Mouse (Mus musculus) neural tube, embryonic 15.5 days (tissue): ENCODE measurements around the gene 2310022A10Rik. TPM values are rescaled to one million over a fixed set of nuclear protein-coding genes. Genes with fewer than 3 reads are reported as not detected.

Experiments
- ATAC-seq: fragments of 200-750 bp; cut with Nextera tagmentation; 2 replicates; pipeline ENCODE4 v1.8.0; 2017; ENCODE audit warnings: mild to moderate bottlenecking, moderate TSS enrichment, moderate library complexity; ENCODE audit not compliant: low FRiP score
- H3K27ac ChIP-seq: fragments of 300-500 bp; sonication (generic); replicated peaks from 2 replicates; pipeline ENCODE4 v1.5.1; 2015; ENCODE audit warnings: mild to moderate bottlenecking, inconsistent platforms
- H3K27me3 ChIP-seq: fragments of 300-500 bp; sonication (generic); replicated peaks from 2 replicates; pipeline ENCODE4 v1.6.1; 2015; ENCODE audit warnings: inconsistent platforms
- H3K36me3 ChIP-seq: fragments of 300-500 bp; sonication (generic); 2 replicates; pipeline ENCODE4 v1.6.1; 2015; ENCODE audit warnings: inconsistent platforms
- H3K4me1 ChIP-seq: fragments of 300-500 bp; sonication (generic); 2 replicates; pipeline ENCODE4 v1.6.1; 2015; ENCODE audit warnings: inconsistent platforms
- H3K4me2 ChIP-seq: fragments of 300-500 bp; sonication (generic); 2 replicates; pipeline ENCODE4 v1.6.1; 2015; ENCODE audit warnings: inconsistent platforms, mild to moderate bottlenecking, moderate library complexity
- H3K4me3 ChIP-seq: fragments of 300-500 bp; sonication (generic); replicated peaks from 2 replicates; pipeline ENCODE4 v1.5.1; 2015; ENCODE audit warnings: mild to moderate bottlenecking, inconsistent platforms
- H3K9ac ChIP-seq: fragments of 300-500 bp; sonication (generic); replicated peaks from 2 replicates; pipeline ENCODE4 v1.6.1; 2015; ENCODE audit warnings: mild to moderate bottlenecking, inconsistent platforms
- H3K9me3 ChIP-seq: fragments of 300-500 bp; sonication (generic); replicated peaks from 2 replicates; pipeline ENCODE4 v1.6.1; 2016; ENCODE audit warnings: inconsistent platforms
- WGBS: fragments of 180-500 bp; shearing (Covaris S2); methylation state at CpG from one replicate; pipeline ENCODE4 v1.1.7; 2015; ENCODE audit warnings: mixed read lengths; 5-methylcytosine and 5-hydroxymethylcytosine counted together
- polyA plus RNA-seq: library from polyadenylated mRNA; unstranded; fragments of >200 nt; fragmentation: Nextera tagmentation; extraction: Ambion mirVana; gene quantifications from 2 replicates; pipeline ENCODE4 v1.2.1, GENCODE M21; 2015

Gene 2310022A10Rik
- polyA plus RNA-seq, 1 experiment from 2014 or later: 32.6 TPM

DNA sequence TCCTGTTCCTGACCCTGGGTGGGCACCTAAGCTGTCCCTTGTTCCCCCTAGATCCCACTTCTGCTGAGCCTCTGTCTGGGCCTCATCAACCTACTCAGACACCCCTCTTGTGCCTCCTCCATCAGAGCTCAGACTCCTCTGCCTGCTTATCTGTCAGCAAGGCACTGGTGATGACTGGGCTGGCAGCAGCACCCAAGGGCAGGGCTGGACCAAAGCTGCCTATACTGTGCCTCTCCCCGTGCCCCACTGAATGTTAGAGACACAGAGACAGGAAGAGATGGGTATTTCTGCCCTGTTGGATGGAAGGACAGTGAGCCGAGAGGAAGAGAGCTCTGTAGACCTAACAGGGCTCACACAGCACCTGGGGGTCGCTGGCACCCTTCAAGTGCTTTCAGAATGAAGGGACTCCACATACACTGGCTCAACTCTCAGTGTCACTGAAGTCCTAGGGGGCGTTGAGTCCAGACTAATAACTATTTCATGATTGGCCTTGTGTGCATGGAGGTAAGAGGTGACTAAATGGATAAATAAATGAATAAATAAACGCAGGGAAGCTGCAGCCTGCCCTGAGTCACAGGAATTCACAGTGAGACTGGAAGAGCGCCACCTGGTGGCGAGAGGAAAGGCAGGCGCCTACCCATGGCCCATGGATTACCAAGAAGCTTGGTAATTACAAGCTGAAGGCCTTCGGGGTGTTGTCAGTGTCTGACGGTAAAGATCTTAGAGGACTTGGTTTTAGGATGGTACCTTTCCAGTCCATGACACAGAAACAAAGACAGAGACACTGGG lies 26.8 kb upstream of the 2310022A10Rik start:
- Histone ChIP-seq H3K4me3 (no peak overlapping the region), H3K27me3 (no peaks in the 10 kb centered on the region), H3K4me2 (no peak overlapping the region), H3K4me1 (0 out of 2 replicates have a peak, but pooled peaks cover 6% of the 10 kb centered on the region), H3K27ac (no peak overlapping the region), H3K36me3 (peaks cover 24% of the 10 kb centered on the region), H3K9me3 (no peaks in the 10 kb centered on the region), H3K9ac (no peak overlapping the region)
- ATAC-seq: peak; percentile 81
- 25% methylated on average over 10 of the region's 10 CpGs for WGBS

DNA sequence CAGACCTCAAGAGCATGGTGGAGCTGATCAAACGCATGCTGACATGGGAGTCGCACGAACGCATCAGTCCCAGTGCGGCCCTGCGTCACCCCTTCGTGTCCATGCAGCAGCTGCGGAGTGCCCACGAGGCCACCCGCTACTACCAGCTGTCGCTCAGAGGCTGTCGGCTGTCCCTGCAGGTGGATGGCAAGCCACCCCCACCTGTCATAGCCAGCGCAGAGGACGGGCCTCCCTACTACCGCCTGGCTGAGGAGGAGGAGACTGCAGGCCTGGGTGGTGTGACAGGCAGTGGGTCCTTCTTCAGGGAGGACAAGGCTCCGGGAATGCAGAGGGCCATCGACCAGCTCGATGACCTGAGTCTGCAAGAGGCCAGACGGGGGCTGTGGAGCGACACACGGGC lies 24.0 kb upstream of the 2310022A10Rik start:
- no peak for ATAC-seq
- H3K4me2 ChIP-seq: no peak overlapping the region
- H3K9me3 ChIP-seq: no peaks in the 10 kb centered on the region
- no peaks in the 10 kb centered on the region for H3K27me3 ChIP-seq
- no peak overlapping the region for H3K4me3 ChIP-seq
- 82% methylated on average over 21 of the region's 21 CpGs for WGBS
- H3K36me3 ChIP-seq: peaks cover 48% of the 10 kb centered on the region
- 0 out of 2 replicates have a peak, but pooled peaks cover 6% of the 10 kb centered on the region for H3K4me1 ChIP-seq
- no peak overlapping the region for H3K9ac ChIP-seq
- H3K27ac ChIP-seq: no peak overlapping the region

DNA sequence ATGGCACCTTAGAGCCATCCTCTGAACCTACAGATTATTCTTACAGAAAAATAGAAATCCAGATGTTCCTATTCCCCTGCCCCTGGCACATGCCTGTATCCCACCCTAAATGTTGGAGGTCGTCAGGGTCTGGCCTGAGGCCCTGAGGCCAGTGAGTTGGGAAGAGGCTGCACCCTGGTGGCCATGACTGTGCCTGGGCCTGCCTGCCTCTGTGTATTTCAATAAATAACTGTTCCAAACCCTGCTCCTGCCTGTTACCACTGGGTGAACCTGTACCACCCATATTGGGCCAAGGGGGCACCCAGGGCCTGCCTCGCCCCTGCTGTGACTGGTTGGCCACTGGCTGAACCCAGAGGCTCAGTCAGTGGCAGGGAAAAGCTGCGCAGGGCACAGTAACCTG lies 22.1 kb upstream of the 2310022A10Rik start:
- Histone ChIP-seq H3K27me3 (no peaks in the 10 kb centered on the region), H3K9ac (no peak overlapping the region), H3K36me3 (peaks cover 65% of the 10 kb centered on the region), H3K9me3 (no peaks in the 10 kb centered on the region), H3K4me1 (0 out of 2 replicates have a peak, but pooled peaks cover 6% of the 10 kb centered on the region), H3K4me3 (no peak overlapping the region), H3K4me2 (no peak overlapping the region), H3K27ac (no peak overlapping the region)
- no peak for ATAC-seq
- 86% methylated on average over 3 of the region's 3 CpGs for WGBS

DNA sequence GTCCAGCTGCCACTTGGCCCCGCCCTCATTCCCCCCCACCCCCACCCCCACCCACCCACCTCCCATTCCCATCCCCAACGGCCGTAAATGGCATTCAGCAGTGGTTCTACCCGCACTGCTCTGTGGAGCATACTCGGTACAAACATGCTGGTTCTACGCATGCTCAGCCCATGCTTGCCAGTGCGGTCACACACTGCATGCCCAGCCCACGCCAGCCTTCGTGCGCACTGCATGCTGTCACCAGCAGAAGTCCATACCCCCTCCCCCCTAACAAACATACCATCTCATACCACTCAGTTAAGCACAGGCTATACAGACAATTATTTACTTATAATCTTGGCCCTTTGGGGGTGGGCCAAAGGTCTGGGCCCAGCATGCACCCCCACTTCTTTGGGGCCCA lies 21.3 kb upstream of the 2310022A10Rik start:
- H3K27ac ChIP-seq: no peak overlapping the region
- peaks cover 72% of the 10 kb centered on the region for H3K36me3 ChIP-seq
- no peak overlapping the region for H3K4me3 ChIP-seq
- WGBS: 85% methylated on average over 10 of the region's 10 CpGs
- ATAC-seq: no peak
- H3K9ac ChIP-seq: no peak overlapping the region
- H3K4me1 ChIP-seq: no peaks in the 10 kb centered on the region
- H3K9me3 ChIP-seq: no peaks in the 10 kb centered on the region
- H3K27me3 ChIP-seq: no peaks in the 10 kb centered on the region
- H3K4me2 ChIP-seq: no peak overlapping the region

DNA sequence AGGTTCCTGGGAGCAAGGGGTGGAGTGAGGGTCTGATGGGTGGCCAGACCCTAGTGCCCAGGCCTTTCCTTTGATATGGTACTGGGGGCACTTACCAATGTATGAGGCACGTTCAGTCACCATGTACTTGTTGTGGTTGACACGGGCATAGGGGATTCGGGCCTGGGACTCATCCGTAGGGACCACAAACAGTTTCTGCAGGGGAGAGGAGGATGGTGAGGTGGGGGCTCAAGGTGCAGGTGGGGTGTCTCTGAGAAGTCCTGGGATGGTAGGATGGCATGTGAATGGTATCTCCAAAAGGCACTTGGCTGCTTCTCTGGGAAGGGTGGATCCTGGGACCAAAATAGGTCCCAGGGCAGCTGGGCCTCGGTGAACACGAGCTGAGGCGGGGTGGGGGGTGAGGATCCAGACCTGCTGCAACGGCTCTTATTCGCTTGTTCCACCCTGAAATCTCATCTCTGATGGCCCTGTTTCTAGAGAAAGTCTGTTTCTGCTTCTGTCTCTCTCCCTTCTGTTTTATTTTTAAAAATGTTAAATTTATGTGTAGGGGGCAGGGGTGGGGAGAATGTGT lies 20.5 kb upstream of the 2310022A10Rik start:
- 92% methylated on average over 9 of the region's 9 CpGs for WGBS

DNA sequence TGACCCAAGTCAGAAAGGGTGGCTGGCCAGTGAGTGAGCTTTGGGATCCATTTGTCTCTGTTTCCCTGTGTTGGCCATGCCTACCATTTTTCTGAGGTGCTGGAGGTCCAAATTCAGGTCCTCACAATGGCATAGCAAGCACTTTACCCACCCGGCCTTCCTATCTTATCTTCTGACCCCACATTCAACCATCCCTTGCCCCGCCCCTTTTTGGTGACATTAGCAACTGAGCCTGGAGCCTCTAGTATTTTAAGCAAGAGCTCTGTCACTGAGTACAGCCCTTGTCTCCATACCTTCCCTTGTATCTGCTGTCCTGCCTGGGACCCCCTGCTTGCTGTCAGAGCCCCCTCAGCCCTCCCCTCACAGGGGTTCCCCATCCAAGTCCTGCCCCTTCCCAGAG lies 17.6 kb upstream of the 2310022A10Rik start:
- Histone ChIP-seq H3K4me1 (no peaks in the 10 kb centered on the region), H3K27me3 (no peaks in the 10 kb centered on the region), H3K9ac (no peak overlapping the region), H3K27ac (no peak overlapping the region), H3K4me3 (no peak overlapping the region), H3K4me2 (no peak overlapping the region), H3K36me3 (peaks cover 87% of the 10 kb centered on the region), H3K9me3 (no peaks in the 10 kb centered on the region)
- WGBS: 88% methylated on average over 2 of the region's 2 CpGs
- ATAC-seq: no peak

More for the DNA sequence above, 20.5 kb upstream of the 2310022A10Rik start:
- H3K4me1 ChIP-seq: no peaks in the 10 kb centered on the region
- no peak for ATAC-seq
- no peak overlapping the region for H3K4me3 ChIP-seq
- no peaks in the 10 kb centered on the region for H3K9me3 ChIP-seq
- H3K4me2 ChIP-seq: no peak overlapping the region
- no peak overlapping the region for H3K9ac ChIP-seq
- no peak overlapping the region for H3K27ac ChIP-seq
- peaks cover 81% of the 10 kb centered on the region for H3K36me3 ChIP-seq
- H3K27me3 ChIP-seq: no peaks in the 10 kb centered on the region

DNA sequence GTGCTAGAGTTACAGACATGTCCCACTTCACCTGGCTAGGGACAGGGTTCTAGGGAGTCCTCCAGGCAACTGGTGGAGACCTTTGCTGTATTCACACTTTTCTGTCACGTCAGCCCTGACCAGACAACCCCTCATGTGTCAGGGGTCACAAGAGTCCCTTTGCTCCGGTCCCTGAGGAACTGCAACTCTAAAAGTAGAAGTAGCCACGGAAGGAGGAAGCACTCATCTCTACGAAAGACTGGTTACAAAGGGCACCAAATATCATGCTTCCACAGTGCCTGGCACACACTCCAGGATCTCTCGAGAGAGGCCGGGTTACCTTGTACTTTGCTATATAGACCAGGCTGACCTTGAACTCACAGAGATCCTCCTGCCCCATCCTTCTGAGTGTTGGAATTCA lies 16.4 kb upstream of the 2310022A10Rik start:
- H3K27ac ChIP-seq: no peak overlapping the region
- H3K27me3 ChIP-seq: no peaks in the 10 kb centered on the region
- H3K9me3 ChIP-seq: no peaks in the 10 kb centered on the region
- no peak overlapping the region for H3K9ac ChIP-seq
- no peak overlapping the region for H3K4me3 ChIP-seq
- no peak for ATAC-seq
- 91% methylated on average over 6 of the region's 6 CpGs for WGBS
- peaks cover 8% of the 10 kb centered on the region for H3K4me1 ChIP-seq
- no peak overlapping the region for H3K4me2 ChIP-seq
- peaks cover 79% of the 10 kb centered on the region for H3K36me3 ChIP-seq

DNA sequence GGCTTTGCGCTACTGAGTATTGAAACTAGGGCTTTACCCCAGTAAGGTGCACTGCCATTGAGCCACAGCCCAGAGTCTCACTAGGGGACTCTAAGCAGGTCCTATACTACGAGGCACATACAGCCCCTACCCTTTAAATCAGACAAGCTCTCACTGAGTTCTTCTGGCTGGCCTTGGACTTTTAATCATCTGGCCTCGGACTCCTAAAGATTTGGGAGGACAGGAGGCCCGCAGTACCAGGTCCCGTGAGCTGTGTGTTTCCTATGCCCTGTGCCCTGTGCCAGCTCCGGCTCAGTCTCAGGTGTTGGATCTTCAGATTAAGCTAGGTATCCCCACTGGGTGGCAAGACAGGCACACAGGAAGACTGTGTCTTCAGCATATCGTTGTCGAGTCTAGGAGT lies 15.0 kb upstream of the 2310022A10Rik start:
- H3K36me3 ChIP-seq: peaks cover 65% of the 10 kb centered on the region
- no peak overlapping the region for H3K9ac ChIP-seq
- peaks cover 17% of the 10 kb centered on the region for H3K4me1 ChIP-seq
- H3K4me3 ChIP-seq: no peak overlapping the region
- no peaks in the 10 kb centered on the region for H3K9me3 ChIP-seq
- no peaks in the 10 kb centered on the region for H3K27me3 ChIP-seq
- WGBS: 80% methylated on average over 8 of the region's 8 CpGs
- no peak overlapping the region for H3K27ac ChIP-seq
- ATAC-seq: no peak
- H3K4me2 ChIP-seq: no peak overlapping the region

DNA sequence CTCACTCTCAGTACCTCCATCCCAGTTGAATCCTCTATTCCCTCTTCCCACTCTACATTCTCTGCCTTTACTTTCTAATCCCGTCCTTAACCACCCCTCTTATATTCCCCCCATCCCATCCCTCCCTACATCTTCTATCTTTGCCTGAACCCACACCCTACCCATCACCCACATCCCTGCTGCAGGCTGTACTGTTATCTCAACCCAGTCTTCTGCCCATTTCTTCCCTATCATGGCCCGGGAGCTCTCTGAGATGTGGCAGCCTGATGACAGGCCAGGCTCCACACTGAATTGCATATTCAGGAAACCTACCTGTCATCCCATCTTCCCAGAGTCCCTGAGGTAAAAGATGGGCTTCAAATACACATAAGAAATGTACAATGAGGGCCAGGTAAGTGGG lies 14.2 kb upstream of the 2310022A10Rik start:
- no peaks in the 10 kb centered on the region for H3K9me3 ChIP-seq
- no peak overlapping the region for H3K4me3 ChIP-seq
- no peak overlapping the region for H3K27ac ChIP-seq
- 91% methylated on average over 2 of the region's 2 CpGs for WGBS
- H3K4me1 ChIP-seq: peaks cover 20% of the 10 kb centered on the region
- no peaks in the 10 kb centered on the region for H3K27me3 ChIP-seq
- no peak for ATAC-seq
- no peak overlapping the region for H3K9ac ChIP-seq
- H3K36me3 ChIP-seq: peaks cover 57% of the 10 kb centered on the region
- H3K4me2 ChIP-seq: no peak overlapping the region

DNA sequence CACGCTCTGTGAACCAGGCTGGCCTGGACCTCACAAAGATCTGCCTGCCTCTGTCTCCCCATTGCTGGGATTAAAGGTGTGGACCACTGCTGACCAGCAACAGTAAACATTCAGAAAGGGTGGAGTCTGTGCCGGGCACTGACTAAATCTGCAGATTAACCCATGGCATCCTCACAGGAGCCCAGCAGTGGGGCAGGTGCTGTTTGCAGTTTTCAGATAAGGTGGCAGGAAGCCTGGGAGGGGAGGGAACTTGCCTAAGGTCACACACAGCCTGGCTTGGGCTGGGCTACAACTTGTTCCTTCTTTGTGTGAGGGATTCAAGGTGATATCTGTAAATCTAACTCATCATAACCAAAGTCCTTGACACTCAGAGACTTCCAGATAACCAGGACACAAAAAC lies 12.5 kb upstream of the 2310022A10Rik start:
- no peak overlapping the region for H3K4me2 ChIP-seq
- peaks cover 45% of the 10 kb centered on the region for H3K36me3 ChIP-seq
- no peak for ATAC-seq
- H3K9me3 ChIP-seq: no peaks in the 10 kb centered on the region
- WGBS: 88% methylated on average over 2 of the region's 2 CpGs
- H3K4me1 ChIP-seq: peaks cover 20% of the 10 kb centered on the region
- no peak overlapping the region for H3K9ac ChIP-seq
- H3K27ac ChIP-seq: no peak overlapping the region
- no peak overlapping the region for H3K4me3 ChIP-seq
- H3K27me3 ChIP-seq: no peaks in the 10 kb centered on the region

DNA sequence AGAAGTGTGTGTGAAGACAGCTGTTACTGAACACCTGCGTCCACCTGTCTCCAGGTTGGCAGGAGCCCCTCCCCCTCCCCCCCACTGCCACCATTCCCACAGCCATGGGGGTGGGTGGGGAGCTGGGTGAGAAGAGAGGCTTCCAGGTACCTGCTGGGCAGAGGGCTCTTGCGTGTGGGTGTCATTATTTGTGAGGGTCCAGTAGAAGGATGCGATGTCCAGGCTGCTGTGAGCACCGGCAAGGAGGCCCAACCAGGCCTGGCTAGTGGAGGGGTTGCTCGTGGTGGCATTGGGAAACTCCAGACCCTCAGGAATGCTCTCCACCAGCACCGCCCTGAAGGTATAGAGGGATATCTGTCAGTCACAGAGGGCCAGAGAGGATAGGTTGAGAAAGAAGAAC lies 12.1 kb upstream of the 2310022A10Rik start:
- H3K4me1 ChIP-seq: peaks cover 20% of the 10 kb centered on the region
- H3K36me3 ChIP-seq: peaks cover 40% of the 10 kb centered on the region
- no peak overlapping the region for H3K9ac ChIP-seq
- 93% methylated on average over 6 of the region's 6 CpGs for WGBS
- no peaks in the 10 kb centered on the region for H3K27me3 ChIP-seq
- H3K4me3 ChIP-seq: no peak overlapping the region
- ATAC-seq: peak; percentile 1; the same call in 1 of the 2 replicates
- H3K27ac ChIP-seq: no peak overlapping the region
- peak overlapping the region; percentile 89 for H3K4me2 ChIP-seq
- no peaks in the 10 kb centered on the region for H3K9me3 ChIP-seq

DNA sequence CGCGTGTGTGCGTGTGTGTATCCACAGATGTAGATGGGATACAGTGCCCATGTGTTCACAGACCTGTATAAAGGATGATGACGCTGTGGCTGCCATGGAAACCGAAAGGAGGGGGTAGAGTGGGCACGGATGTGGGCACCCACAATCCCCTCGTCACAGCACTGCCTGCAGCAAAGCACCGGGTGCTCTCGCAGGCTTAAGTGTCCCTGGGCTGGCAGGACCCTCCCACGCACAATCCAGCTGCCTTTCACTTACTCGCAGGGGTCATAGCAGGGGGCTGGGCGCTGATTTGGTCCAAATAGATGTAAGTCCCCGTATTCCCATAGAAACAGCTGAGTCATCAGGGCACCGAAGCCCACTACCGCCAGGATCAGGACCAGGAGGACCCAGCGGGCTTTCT lies 11.6 kb upstream of the 2310022A10Rik start:
- WGBS: 58% methylated on average over 16 of the region's 16 CpGs
- no peak overlapping the region for H3K27ac ChIP-seq
- ATAC-seq: peak; percentile 43

More for the DNA sequence above, 11.6 kb upstream of the 2310022A10Rik start:
- Histone ChIP-seq H3K36me3 (peaks cover 35% of the 10 kb centered on the region), H3K4me2 (peak overlapping the region; percentile 89), H3K4me3 (peak overlapping the region; percentile 62), H3K4me1 (peaks cover 20% of the 10 kb centered on the region), H3K27me3 (no peaks in the 10 kb centered on the region), H3K9me3 (no peaks in the 10 kb centered on the region), H3K9ac (peak overlapping the region; percentile 74)
